Mouse (Mus musculus): ENCODE data around the gene Diaph3. TPM values are rescaled to one million over a fixed set of nuclear protein-coding genes. Genes with fewer than 3 reads are reported as not detected.

The Diaph3 gene
- polyA plus RNA-seq, 1 experiment from 2014 or later: 11.1 TPM

- Histone ChIP-seq H3K36me3 (no peaks in the 10 kb centered on the region), H3K4me2 (no peak overlapping the region), H3K9ac (no peak overlapping the region), H3K4me3 (no peak overlapping the region), H3K27ac (no peak overlapping the region), H3K9me3 (replicated peaks) (no peaks in the 10 kb centered on the region), H3K27me3 (no peaks in the 10 kb centered on the region), H3K4me1 (replicated peaks) (no peaks in the 10 kb centered on the region)
- WGBS: 69% methylated on average over 6 of the region's 6 CpGs
- no peak for ATAC-seq (replicated peaks; ENCODE audit: insufficient number of reproducible peaks, insufficient read depth, low FRiP score, low read depth)
Observed at GRCm38 (mm10) chr14:87083911-87084310, 57.1 kb downstream of the Diaph3 start.

GRCm38 (mm10) chr14:87079725-87080124 lies 61.3 kb downstream of the Diaph3 start:
- Histone ChIP-seq H3K4me3 (no peak overlapping the region), H3K4me2 (no peak overlapping the region), H3K9me3 (replicated peaks) (no peaks in the 10 kb centered on the region), H3K4me1 (replicated peaks) (no peaks in the 10 kb centered on the region), H3K9ac (no peak overlapping the region), H3K36me3 (no peaks in the 10 kb centered on the region), H3K27me3 (no peaks in the 10 kb centered on the region), H3K27ac (no peak overlapping the region)
- 85% methylated on average over 2 of the region's 2 CpGs for WGBS
- ATAC-seq (replicated peaks; ENCODE audit: insufficient number of reproducible peaks, insufficient read depth, low FRiP score, low read depth): no peak

GRCm38 (mm10) chr14:87075021-87075531 lies 66.0 kb downstream of the Diaph3 start:
- Histone ChIP-seq H3K4me2 (no peak overlapping the region), H3K27me3 (no peaks in the 10 kb centered on the region), H3K36me3 (0 out of 2 replicates have a peak, but pooled peaks cover 2% of the 10 kb centered on the region), H3K4me3 (no peak overlapping the region), H3K9ac (no peak overlapping the region), H3K4me1 (replicated peaks) (no peaks in the 10 kb centered on the region), H3K9me3 (replicated peaks) (no peaks in the 10 kb centered on the region), H3K27ac (no peak overlapping the region)
- ATAC-seq (replicated peaks; ENCODE audit: insufficient number of reproducible peaks, insufficient read depth, low FRiP score, low read depth): no peak
- WGBS: 84% methylated on average over 2 of the region's 2 CpGs

- Histone ChIP-seq H3K4me2 (no peak overlapping the region), H3K27ac (no peak overlapping the region), H3K36me3 (0 out of 2 replicates have a peak, but pooled peaks cover 9% of the 10 kb centered on the region), H3K9ac (no peak overlapping the region), H3K9me3 (replicated peaks) (no peaks in the 10 kb centered on the region), H3K27me3 (no peaks in the 10 kb centered on the region), H3K4me3 (no peak overlapping the region), H3K4me1 (replicated peaks) (no peaks in the 10 kb centered on the region)
- ATAC-seq (replicated peaks; ENCODE audit: insufficient number of reproducible peaks, insufficient read depth, low FRiP score, low read depth): no peak
- WGBS: 87% methylated on average over 4 of the region's 4 CpGs
Observed at GRCm38 (mm10) chr14:87064281-87064680, 76.8 kb downstream of the Diaph3 start.

GRCm38 (mm10) chr14:87056169-87056568 lies 84.9 kb downstream of the Diaph3 start:
- H3K4me3 ChIP-seq: no peak overlapping the region
- no peaks in the 10 kb centered on the region for H3K36me3 ChIP-seq
- 96% methylated on average over 2 of the region's 2 CpGs for WGBS
- no peaks in the 10 kb centered on the region for H3K4me1 ChIP-seq (replicated peaks)
- H3K27ac ChIP-seq: no peak overlapping the region
- ATAC-seq (replicated peaks; ENCODE audit: insufficient number of reproducible peaks, insufficient read depth, low FRiP score, low read depth): no peak
- H3K9ac ChIP-seq: no peak overlapping the region
- no peak overlapping the region for H3K4me2 ChIP-seq
- no peaks in the 10 kb centered on the region for H3K27me3 ChIP-seq
- H3K9me3 ChIP-seq (replicated peaks): no peaks in the 10 kb centered on the region; the same call in 1 of the 2 replicates

- H3K4me3 ChIP-seq: no peak overlapping the region
- no peaks in the 10 kb centered on the region for H3K36me3 ChIP-seq
- H3K4me2 ChIP-seq: no peak overlapping the region
- no peak overlapping the region for H3K27ac ChIP-seq
- H3K9ac ChIP-seq: no peak overlapping the region
- no peaks in the 10 kb centered on the region for H3K4me1 ChIP-seq (replicated peaks)
- WGBS: 54% methylated on average over 5 of the region's 5 CpGs
- H3K27me3 ChIP-seq: no peaks in the 10 kb centered on the region
- no peaks in the 10 kb centered on the region; the same call in 1 of the 2 replicates for H3K9me3 ChIP-seq (replicated peaks)
- no peak for ATAC-seq (replicated peaks; ENCODE audit: insufficient number of reproducible peaks, insufficient read depth, low FRiP score, low read depth)
Observed at GRCm38 (mm10) chr14:87051187-87051586, 89.8 kb downstream of the Diaph3 start.

- Histone ChIP-seq H3K36me3 (no peaks in the 10 kb centered on the region), H3K9ac (no peak overlapping the region), H3K9me3 (replicated peaks) (no peaks in the 10 kb centered on the region), H3K4me2 (no peak overlapping the region), H3K4me1 (replicated peaks) (no peaks in the 10 kb centered on the region), H3K27me3 (no peaks in the 10 kb centered on the region), H3K27ac (no peak overlapping the region), H3K4me3 (no peak overlapping the region)
- 48% methylated on average over 5 of the region's 5 CpGs for WGBS
- no peak for ATAC-seq (replicated peaks; ENCODE audit: insufficient number of reproducible peaks, insufficient read depth, low FRiP score, low read depth)
Observed at GRCm38 (mm10) chr14:87044401-87044806, 96.6 kb downstream of the Diaph3 start.

- no peak overlapping the region for H3K4me2 ChIP-seq
- no peaks in the 10 kb centered on the region for H3K9me3 ChIP-seq (replicated peaks)
- no peaks in the 10 kb centered on the region for H3K4me1 ChIP-seq (replicated peaks)
- ATAC-seq (replicated peaks; ENCODE audit: insufficient number of reproducible peaks, insufficient read depth, low FRiP score, low read depth): no peak
- H3K4me3 ChIP-seq: no peak overlapping the region
- H3K27ac ChIP-seq: no peak overlapping the region
- no peaks in the 10 kb centered on the region for H3K27me3 ChIP-seq
- H3K9ac ChIP-seq: no peak overlapping the region
- no peaks in the 10 kb centered on the region for H3K36me3 ChIP-seq
- WGBS: 92% methylated on average over 10 of the region's 10 CpGs
Observed at GRCm38 (mm10) chr14:87020240-87020639, 120.8 kb downstream of the Diaph3 start.

GRCm38 (mm10) chr14:87019687-87020086 lies 121.3 kb downstream of the Diaph3 start:
- no peaks in the 10 kb centered on the region for H3K9me3 ChIP-seq (replicated peaks)
- no peak overlapping the region for H3K9ac ChIP-seq
- no peaks in the 10 kb centered on the region for H3K4me1 ChIP-seq (replicated peaks)
- no peak overlapping the region for H3K27ac ChIP-seq
- H3K27me3 ChIP-seq: no peaks in the 10 kb centered on the region
- no peak; the same call in 1 of the 2 replicates for ATAC-seq (replicated peaks; ENCODE audit: insufficient number of reproducible peaks, insufficient read depth, low FRiP score, low read depth)
- H3K4me3 ChIP-seq: no peak overlapping the region
- 53% methylated on average over 3 of the region's 3 CpGs for WGBS
- no peak overlapping the region for H3K4me2 ChIP-seq
- no peaks in the 10 kb centered on the region for H3K36me3 ChIP-seq

- H3K27me3 ChIP-seq: no peaks in the 10 kb centered on the region
- no peak for ATAC-seq (replicated peaks; ENCODE audit: insufficient number of reproducible peaks, insufficient read depth, low FRiP score, low read depth)
- 62% methylated on average over 4 of the region's 4 CpGs for WGBS
Observed at GRCm38 (mm10) chr14:86997318-86997717, 143.7 kb downstream of the Diaph3 start.

GRCm38 (mm10) chr14:86951169-86951568 lies 189.9 kb downstream of the Diaph3 start:
- H3K9me3 ChIP-seq (replicated peaks): no peaks in the 10 kb centered on the region
- no peak overlapping the region for H3K9ac ChIP-seq
- H3K27me3 ChIP-seq: no peaks in the 10 kb centered on the region
- H3K4me1 ChIP-seq (replicated peaks): no peaks in the 10 kb centered on the region
- 85% methylated on average over 1 of the region's 1 CpGs for WGBS
- no peak overlapping the region for H3K4me3 ChIP-seq
- H3K27ac ChIP-seq: no peak overlapping the region
- H3K36me3 ChIP-seq: no peaks in the 10 kb centered on the region
- H3K4me2 ChIP-seq: no peak overlapping the region
- ATAC-seq (replicated peaks; ENCODE audit: insufficient number of reproducible peaks, insufficient read depth, low FRiP score, low read depth): no peak

More at GRCm38 (mm10) chr14:86997318-86997717, 143.7 kb downstream of the Diaph3 start:
- no peak overlapping the region for H3K4me2 ChIP-seq
- no peak overlapping the region for H3K4me3 ChIP-seq
- H3K27ac ChIP-seq: no peak overlapping the region
- H3K9me3 ChIP-seq (replicated peaks): no peaks in the 10 kb centered on the region
- H3K9ac ChIP-seq: no peak overlapping the region
- no peaks in the 10 kb centered on the region for H3K36me3 ChIP-seq
- H3K4me1 ChIP-seq (replicated peaks): no peaks in the 10 kb centered on the region

- Histone ChIP-seq H3K9me3 (replicated peaks) (no peaks in the 10 kb centered on the region), H3K4me1 (replicated peaks) (0 out of 2 replicates have a peak, but pooled peaks cover 2% of the 10 kb centered on the region), H3K4me3 (no peak overlapping the region), H3K27ac (no peak overlapping the region), H3K27me3 (no peaks in the 10 kb centered on the region), H3K36me3 (no peaks in the 10 kb centered on the region), H3K9ac (no peak overlapping the region), H3K4me2 (no peak overlapping the region)
- ATAC-seq (replicated peaks; ENCODE audit: insufficient number of reproducible peaks, insufficient read depth, low FRiP score, low read depth): no peak
- 67% methylated on average over 2 of the region's 2 CpGs for WGBS
Observed at GRCm38 (mm10) chr14:86937953-86938352, 203.1 kb downstream of the Diaph3 start.
